Mouse (Mus musculus): ENCODE data around the gene Rin1. TPM values are rescaled to one million over a fixed set of nuclear protein-coding genes. Genes with fewer than 3 reads are reported as not detected.

Rin1 gene
- polyA plus RNA-seq, 1 experiment from 2014 or later = 5.9 TPM

GRCm38 (mm10) chr19:5073028-5073427 lies 22.7 kb downstream of the Rin1 start:
- H3K27me3 ChIP-seq (ENCODE audit: insufficient read depth, low read length) = peaks cover 22% of the 10 kb centered on the region; the same call in 1 of the 2 replicates
- ATAC-seq (ENCODE audit: insufficient read depth) (peak; percentile 10; the same call in 1 of the 2 replicates), DNase-seq (peak; percentile 93)
- H3K9me3 ChIP-seq (ENCODE audit: low read depth, low read length) = no peaks in the 10 kb centered on the region
- 2% methylated on average over 15 of the region's 15 CpGs for WGBS
- H3K4me1 ChIP-seq (ENCODE audit: insufficient read depth) = 0 out of 2 replicates have a peak, but pooled peaks cover 6% of the 10 kb centered on the region
- H3K4me2 ChIP-seq = peak overlapping the region; percentile 77
- H3K4me3 ChIP-seq (ENCODE audit: low read depth, low read length) = peak overlapping the region; percentile 62
- no peaks in the 10 kb centered on the region for H3K36me3 ChIP-seq (ENCODE audit: insufficient read depth)
- no peak overlapping the region for H3K9ac ChIP-seq
- peak; percentile 75 for TF ChIP-seq CTCF (IDR thresholded peaks at IDR 0.05; ENCODE audit: low read depth)
- peak overlapping the region; percentile 86 for H3K27ac ChIP-seq (ENCODE audit: low read depth)

GRCm38 (mm10) chr19:5073518-5073917 lies 23.2 kb downstream of the Rin1 start:
- 29% methylated on average over 5 of the region's 5 CpGs for WGBS
- DNase-seq = no peak
- H3K36me3 ChIP-seq (ENCODE audit: insufficient read depth) = no peaks in the 10 kb centered on the region
- no peak overlapping the region for H3K27ac ChIP-seq (ENCODE audit: low read depth)
- no peaks in the 10 kb centered on the region for H3K9me3 ChIP-seq (ENCODE audit: low read depth, low read length)
- H3K27me3 ChIP-seq (ENCODE audit: insufficient read depth, low read length) = peaks cover 17% of the 10 kb centered on the region; the same call in 1 of the 2 replicates
- TF ChIP-seq CTCF (IDR thresholded peaks at IDR 0.05; ENCODE audit: low read depth) = no peak
- no peak for ATAC-seq (ENCODE audit: insufficient read depth)
- H3K9ac ChIP-seq = no peak overlapping the region
- H3K4me1 ChIP-seq (ENCODE audit: insufficient read depth) = 0 out of 2 replicates have a peak, but pooled peaks cover 6% of the 10 kb centered on the region
- H3K4me2 ChIP-seq = peak overlapping the region; percentile 77
- H3K4me3 ChIP-seq (ENCODE audit: low read depth, low read length) = no peak overlapping the region

- H3K9me3 ChIP-seq (ENCODE audit: low read depth, low read length) = no peaks in the 10 kb centered on the region
- H3K4me2 ChIP-seq = no peak overlapping the region
- no peaks in the 10 kb centered on the region for H3K4me1 ChIP-seq (ENCODE audit: insufficient read depth)
- ATAC-seq (ENCODE audit: insufficient read depth) (no peak), DNase-seq (no peak)
- H3K27me3 ChIP-seq (ENCODE audit: insufficient read depth, low read length) = peaks cover 36% of the 10 kb centered on the region
- 84% methylated on average over 1 of the region's 1 CpGs for WGBS
- no peak for TF ChIP-seq CTCF (IDR thresholded peaks at IDR 0.05; ENCODE audit: low read depth)
- H3K9ac ChIP-seq = no peak overlapping the region
- H3K4me3 ChIP-seq (ENCODE audit: low read depth, low read length) = no peak overlapping the region
- H3K36me3 ChIP-seq (ENCODE audit: insufficient read depth) = no peaks in the 10 kb centered on the region
- H3K27ac ChIP-seq (ENCODE audit: low read depth) = no peak overlapping the region
Observed at GRCm38 (mm10) chr19:5079279-5079678, 29.0 kb downstream of the Rin1 start.

GRCm38 (mm10) chr19:5082005-5082404 lies 31.7 kb downstream of the Rin1 start:
- WGBS = 64% methylated on average over 18 of the region's 18 CpGs
- ATAC-seq (ENCODE audit: insufficient read depth) = no peak

GRCm38 (mm10) chr19:5082596-5082995 lies 32.3 kb downstream of the Rin1 start:
- Histone ChIP-seq H3K9me3 (ENCODE audit: low read depth, low read length) (no peaks in the 10 kb centered on the region), H3K9ac (no peak overlapping the region), H3K4me1 (ENCODE audit: insufficient read depth) (0 out of 2 replicates have a peak, but pooled peaks cover 3% of the 10 kb centered on the region), H3K27ac (ENCODE audit: low read depth) (no peak overlapping the region), H3K4me2 (no peak overlapping the region), H3K27me3 (ENCODE audit: insufficient read depth, low read length) (peaks cover 58% of the 10 kb centered on the region), H3K36me3 (ENCODE audit: insufficient read depth) (no peaks in the 10 kb centered on the region), H3K4me3 (ENCODE audit: low read depth, low read length) (no peak overlapping the region)
- TF ChIP-seq CTCF (IDR thresholded peaks at IDR 0.05; ENCODE audit: low read depth) = no peak
- DNase-seq = no peak
- ATAC-seq (ENCODE audit: insufficient read depth) = no peak
- whole genome bisulfite sequencing = 55% methylated on average over 24 of the region's 24 CpGs

More at GRCm38 (mm10) chr19:5082005-5082404, 31.7 kb downstream of the Rin1 start:
- no peak for TF ChIP-seq CTCF (IDR thresholded peaks at IDR 0.05; ENCODE audit: low read depth)
- Histone ChIP-seq H3K27ac (ENCODE audit: low read depth) (no peak overlapping the region), H3K36me3 (ENCODE audit: insufficient read depth) (no peaks in the 10 kb centered on the region), H3K9me3 (ENCODE audit: low read depth, low read length) (no peaks in the 10 kb centered on the region), H3K4me1 (ENCODE audit: insufficient read depth) (no peaks in the 10 kb centered on the region), H3K4me2 (no peak overlapping the region), H3K4me3 (ENCODE audit: low read depth, low read length) (no peak overlapping the region), H3K27me3 (ENCODE audit: insufficient read depth, low read length) (peaks cover 58% of the 10 kb centered on the region), H3K9ac (no peak overlapping the region)
- DNase-seq = no peak

DNA sequence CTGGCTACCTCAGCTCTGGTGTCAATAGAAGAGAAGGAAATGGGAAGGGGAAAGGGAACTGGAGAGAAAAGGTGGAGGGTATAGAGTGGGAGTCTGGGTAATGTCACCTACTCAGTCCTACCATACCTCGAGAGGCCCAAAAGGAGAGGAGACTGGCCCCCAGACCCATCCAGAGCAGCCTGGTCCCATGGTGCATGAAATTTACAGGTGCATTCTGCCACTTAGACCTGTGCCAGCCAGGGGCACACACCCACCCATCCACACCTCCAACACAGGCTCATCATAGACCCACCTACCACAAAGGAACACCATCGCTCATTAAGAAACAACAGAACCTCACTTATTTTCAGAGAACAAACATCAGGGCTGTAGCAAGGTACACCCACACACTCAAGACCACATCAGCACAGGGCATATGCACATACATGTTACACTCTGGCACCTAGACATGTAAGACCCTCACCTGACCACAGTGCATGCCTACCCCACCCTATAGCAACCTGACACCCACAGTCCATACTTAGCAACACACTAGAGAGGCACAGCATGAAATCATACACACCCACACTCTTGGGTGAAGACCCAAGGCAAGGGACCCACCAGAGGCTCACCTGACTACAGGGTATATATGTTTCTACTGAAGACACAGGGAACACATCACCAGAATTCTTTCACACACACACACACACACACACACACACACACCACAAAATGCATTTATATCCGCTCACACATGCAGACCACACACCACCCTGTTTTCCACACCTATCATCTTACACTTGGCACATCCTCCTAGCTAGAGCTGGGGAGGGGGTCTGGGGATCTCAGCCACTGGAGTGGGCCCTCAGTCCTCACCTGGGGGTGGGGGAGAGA lies 33.9 kb downstream of the Rin1 start:
- no peak overlapping the region for H3K9ac ChIP-seq
- no peak overlapping the region for H3K4me2 ChIP-seq
- TF ChIP-seq CTCF (IDR thresholded peaks at IDR 0.05; ENCODE audit: low read depth) = no peak
- peaks cover 58% of the 10 kb centered on the region for H3K27me3 ChIP-seq (ENCODE audit: insufficient read depth, low read length)
- no peak overlapping the region for H3K4me3 ChIP-seq (ENCODE audit: low read depth, low read length)
- H3K4me1 ChIP-seq (ENCODE audit: insufficient read depth) = peaks cover 6% of the 10 kb centered on the region; the same call in 1 of the 2 replicates
- DNase-seq (no peak), ATAC-seq (ENCODE audit: insufficient read depth) (no peak)
- H3K36me3 ChIP-seq (ENCODE audit: insufficient read depth) = no peaks in the 10 kb centered on the region
- WGBS = 54% methylated on average over 3 of the region's 3 CpGs
- no peak overlapping the region for H3K27ac ChIP-seq (ENCODE audit: low read depth)
- H3K9me3 ChIP-seq (ENCODE audit: low read depth, low read length) = no peaks in the 10 kb centered on the region

GRCm38 (mm10) chr19:5084834-5085144 lies 34.5 kb downstream of the Rin1 start:
- Histone ChIP-seq H3K9ac (no peak overlapping the region), H3K4me1 (ENCODE audit: insufficient read depth) (peaks cover 8% of the 10 kb centered on the region; the same call in 1 of the 2 replicates), H3K4me2 (peak overlapping the region; percentile 76), H3K4me3 (ENCODE audit: low read depth, low read length) (peak overlapping the region; percentile 44), H3K27me3 (ENCODE audit: insufficient read depth, low read length) (peaks cover 58% of the 10 kb centered on the region), H3K36me3 (ENCODE audit: insufficient read depth) (0 out of 2 replicates have a peak, but pooled peaks cover 5% of the 10 kb centered on the region), H3K9me3 (ENCODE audit: low read depth, low read length) (no peaks in the 10 kb centered on the region), H3K27ac (ENCODE audit: low read depth) (no peak overlapping the region)
- no peak for TF ChIP-seq CTCF (IDR thresholded peaks at IDR 0.05; ENCODE audit: low read depth)
- WGBS = 2% methylated on average over 15 of the region's 15 CpGs
- ATAC-seq (ENCODE audit: insufficient read depth) (no peak), DNase-seq (no peak)
